Mouse (Mus musculus): ENCODE results near the gene Sf3a1. TPM values are rescaled to one million over a fixed set of nuclear protein-coding genes. Genes with fewer than 3 reads are reported as not detected.

The Sf3a1 gene
- total and polyA plus RNA-seq, 3 experiments, result 17.9 to 38.7 (median 37.2) TPM

DNA sequence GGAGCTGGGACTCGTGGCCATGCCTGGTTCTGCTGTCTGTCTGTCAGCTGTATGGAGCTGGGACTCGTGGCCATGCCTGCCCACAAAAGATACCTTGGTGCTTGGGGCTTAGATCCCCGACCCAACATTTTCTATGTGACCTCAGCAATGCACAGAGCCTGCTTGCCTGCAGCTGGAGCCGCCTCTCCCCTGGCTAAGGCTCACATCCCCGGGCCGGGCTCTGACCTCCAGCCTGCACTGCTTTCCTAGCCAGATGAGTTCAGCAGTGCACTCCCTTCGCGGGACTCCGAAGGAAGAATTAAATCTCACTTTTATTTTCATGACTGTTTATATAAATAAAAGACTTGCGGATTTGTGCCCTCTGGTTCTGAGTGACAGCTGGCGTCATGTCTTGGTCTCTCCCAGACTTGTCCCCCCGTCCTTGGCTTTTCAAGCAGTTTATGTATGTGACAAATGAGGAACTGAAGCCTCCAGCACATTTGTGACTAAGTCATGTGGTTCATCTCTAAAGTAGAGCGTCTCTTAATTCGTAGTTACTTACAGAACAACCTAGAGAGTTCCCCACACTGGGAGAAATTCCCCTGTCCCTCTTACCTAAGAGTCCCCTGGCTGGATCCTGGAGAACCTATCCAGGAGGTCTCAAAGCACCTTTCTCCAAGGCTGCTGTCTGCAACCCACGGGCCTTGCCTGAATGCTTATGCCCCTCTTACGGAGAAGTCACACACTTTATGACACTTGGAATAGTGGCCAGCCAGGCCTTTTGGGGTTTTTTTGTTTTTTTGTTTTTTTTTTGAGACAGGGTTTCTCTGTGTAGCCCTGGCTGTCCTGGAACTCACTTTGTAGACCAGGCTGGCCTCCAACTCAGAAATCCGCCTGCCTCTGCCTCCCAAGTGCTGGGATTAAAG is 62.1 kb downstream of the Sf3a1 start:
- WGBS, result 80% methylated on average over 17 of the region's 17 CpGs
- Histone ChIP-seq H3K27ac (no peak overlapping the region), H3K79me2 (replicated peaks; ENCODE audit: control insufficient read depth, insufficient read depth, low read length) (no peaks in the 10 kb centered on the region), H3K4me3 (no peak overlapping the region), H3K4me1 (ENCODE audit: control insufficient read depth, insufficient read depth, low read length) (peaks cover 2% of the 10 kb centered on the region), H3K36me3 (ENCODE audit: control insufficient read depth, insufficient read depth, low read length) (no peaks in the 10 kb centered on the region; the same call in 1 of the 2 replicates), H3K27me3 (ENCODE audit: control insufficient read depth, insufficient read depth, low read length) (no peaks in the 10 kb centered on the region), H3K9ac (ENCODE audit: low read depth, low read length) (no peak overlapping the region)
- no peak for DNase-seq
- TF ChIP-seq CTCF (IDR thresholded peaks at IDR 0.05) (no peak), EP300 (IDR thresholded peaks at IDR 0.05; ENCODE audit: insufficient read depth, low read depth, low read length) (no peak), POLR2A (IDR thresholded peaks at IDR 0.05; ENCODE audit: insufficient read depth, low read depth, low read length) (no peak)
- intact Hi-C loops (cut with DNase I), result no loop called here

DNA sequence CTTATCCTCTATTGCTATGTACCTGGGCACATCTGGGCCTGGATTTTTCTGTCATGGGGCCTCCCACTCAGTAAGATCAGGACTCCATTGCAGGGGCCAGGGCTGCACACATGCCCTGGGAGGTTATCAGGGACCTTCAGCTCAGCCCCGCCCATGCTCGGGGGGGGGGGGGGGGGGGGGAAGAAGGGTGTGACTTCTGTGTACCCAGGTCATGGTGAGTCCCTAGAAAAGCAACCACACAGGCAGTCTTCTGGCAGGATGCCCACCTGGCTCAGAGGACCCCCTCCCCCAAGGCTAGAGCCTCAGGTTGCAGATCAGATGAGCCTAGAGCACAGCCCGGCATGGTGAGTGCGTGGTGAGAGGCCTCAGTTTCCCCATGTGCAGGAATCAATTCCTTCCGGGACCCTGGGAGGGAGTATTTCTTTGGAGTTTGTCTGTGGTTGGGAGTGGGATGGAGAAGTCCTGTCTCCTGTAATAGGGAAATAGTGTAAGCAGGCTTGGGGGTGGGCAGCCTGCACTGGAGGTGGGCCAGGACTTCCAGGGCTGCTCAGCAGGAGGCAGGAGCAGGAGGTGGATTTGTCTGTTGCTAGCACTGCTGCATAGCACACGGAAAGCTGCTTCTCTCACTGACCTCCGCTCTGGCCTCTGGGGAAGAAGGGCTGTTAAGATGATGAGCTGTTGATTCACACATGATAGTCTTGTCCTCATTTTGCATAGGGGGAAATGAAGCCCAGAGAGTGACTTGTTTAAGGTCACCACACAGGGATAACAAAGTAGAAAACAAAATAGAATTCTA is 63.4 kb downstream of the Sf3a1 start:
- intact Hi-C loops (cut with DNase I), result no loop called here

GRCm38 (mm10) chr11:4224223-4224622 is 64.1 kb downstream of the Sf3a1 start:
- 64% methylated on average over 2 of the region's 2 CpGs for WGBS
- Histone ChIP-seq H3K4me1 (ENCODE audit: control insufficient read depth, insufficient read depth, low read length) (peaks cover 4% of the 10 kb centered on the region), H3K79me2 (replicated peaks; ENCODE audit: control insufficient read depth, insufficient read depth, low read length) (no peaks in the 10 kb centered on the region), H3K27ac (no peak overlapping the region), H3K4me3 (no peak overlapping the region), H3K27me3 (ENCODE audit: control insufficient read depth, insufficient read depth, low read length) (no peaks in the 10 kb centered on the region), H3K36me3 (ENCODE audit: control insufficient read depth, insufficient read depth, low read length) (no peaks in the 10 kb centered on the region), H3K9ac (ENCODE audit: low read depth, low read length) (no peak overlapping the region)
- intact Hi-C loops (cut with DNase I), result no loop called here
- no peak for DNase-seq
- TF ChIP-seq EP300 (IDR thresholded peaks at IDR 0.05; ENCODE audit: insufficient read depth, low read depth, low read length) (no peak), CTCF (IDR thresholded peaks at IDR 0.05) (no peak), POLR2A (IDR thresholded peaks at IDR 0.05; ENCODE audit: insufficient read depth, low read depth, low read length) (no peak)

More for the DNA sequence above, 63.4 kb downstream of the Sf3a1 start:
- no peaks in the 10 kb centered on the region for H3K79me2 ChIP-seq (replicated peaks; ENCODE audit: control insufficient read depth, insufficient read depth, low read length)
- no peak overlapping the region for H3K4me3 ChIP-seq
- no peak overlapping the region for H3K27ac ChIP-seq
- 43% methylated on average over 6 of the region's 7 CpGs for WGBS
- TF ChIP-seq CTCF (IDR thresholded peaks at IDR 0.05) (no peak), POLR2A (IDR thresholded peaks at IDR 0.05; ENCODE audit: insufficient read depth, low read depth, low read length) (no peak), EP300 (IDR thresholded peaks at IDR 0.05; ENCODE audit: insufficient read depth, low read depth, low read length) (no peak)
- peaks cover 2% of the 10 kb centered on the region for H3K4me1 ChIP-seq (ENCODE audit: control insufficient read depth, insufficient read depth, low read length)
- no peak for DNase-seq
- H3K9ac ChIP-seq (ENCODE audit: low read depth, low read length), result no peak overlapping the region
- H3K27me3 ChIP-seq (ENCODE audit: control insufficient read depth, insufficient read depth, low read length), result no peaks in the 10 kb centered on the region
- no peaks in the 10 kb centered on the region for H3K36me3 ChIP-seq (ENCODE audit: control insufficient read depth, insufficient read depth, low read length)

DNA sequence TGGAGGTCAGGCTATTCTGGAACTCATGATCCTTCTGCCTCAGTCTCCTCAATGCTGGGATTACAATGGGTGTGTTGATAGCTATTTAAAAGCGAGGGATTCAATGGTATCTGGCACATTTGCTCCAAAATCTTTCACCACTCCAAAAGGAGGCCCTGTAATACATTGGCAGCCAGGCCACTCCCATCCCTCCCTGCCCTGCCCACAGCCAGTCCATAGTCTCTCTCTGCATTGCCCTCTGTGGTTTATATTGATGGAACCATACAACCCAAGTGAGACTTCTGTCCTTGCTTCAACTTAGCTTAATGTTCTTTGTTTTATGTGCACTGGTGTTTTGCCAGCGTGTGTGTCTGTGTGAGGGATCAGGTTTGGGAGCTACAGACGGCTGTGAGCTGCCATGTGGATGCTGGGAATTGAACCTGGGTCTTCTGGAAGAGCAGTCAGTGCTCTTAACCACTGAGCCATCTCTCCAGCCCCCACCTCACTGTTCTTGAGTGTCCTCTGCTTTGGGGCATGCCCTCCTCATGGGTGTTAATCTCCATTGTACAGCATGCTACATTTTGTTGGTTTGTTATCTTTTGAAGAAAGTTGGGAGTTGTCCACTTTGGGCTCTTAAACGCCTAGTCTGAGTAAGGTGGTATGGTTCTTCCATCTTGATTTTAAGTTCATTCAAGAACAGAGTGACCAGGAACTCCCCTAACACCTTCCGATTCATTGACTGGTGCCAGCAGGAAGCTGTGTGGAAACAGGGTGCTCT is 66.6 kb downstream of the Sf3a1 start:
- WGBS, result 74% methylated on average over 5 of the region's 5 CpGs
- Histone ChIP-seq H3K36me3 (ENCODE audit: control insufficient read depth, insufficient read depth, low read length) (no peaks in the 10 kb centered on the region), H3K79me2 (replicated peaks; ENCODE audit: control insufficient read depth, insufficient read depth, low read length) (no peaks in the 10 kb centered on the region), H3K27me3 (ENCODE audit: control insufficient read depth, insufficient read depth, low read length) (no peaks in the 10 kb centered on the region), H3K4me3 (no peak overlapping the region), H3K9ac (ENCODE audit: low read depth, low read length) (no peak overlapping the region), H3K27ac (no peak overlapping the region), H3K4me1 (ENCODE audit: control insufficient read depth, insufficient read depth, low read length) (peaks cover 3% of the 10 kb centered on the region)
- DNase-seq, result no peak
- no peak for TF ChIP-seq CTCF (IDR thresholded peaks at IDR 0.05)
- no peak for TF ChIP-seq POLR2A (IDR thresholded peaks at IDR 0.05; ENCODE audit: insufficient read depth, low read depth, low read length)
- no peak for TF ChIP-seq EP300 (IDR thresholded peaks at IDR 0.05; ENCODE audit: insufficient read depth, low read depth, low read length)
- intact Hi-C loops (cut with DNase I), result no loop called here

DNA sequence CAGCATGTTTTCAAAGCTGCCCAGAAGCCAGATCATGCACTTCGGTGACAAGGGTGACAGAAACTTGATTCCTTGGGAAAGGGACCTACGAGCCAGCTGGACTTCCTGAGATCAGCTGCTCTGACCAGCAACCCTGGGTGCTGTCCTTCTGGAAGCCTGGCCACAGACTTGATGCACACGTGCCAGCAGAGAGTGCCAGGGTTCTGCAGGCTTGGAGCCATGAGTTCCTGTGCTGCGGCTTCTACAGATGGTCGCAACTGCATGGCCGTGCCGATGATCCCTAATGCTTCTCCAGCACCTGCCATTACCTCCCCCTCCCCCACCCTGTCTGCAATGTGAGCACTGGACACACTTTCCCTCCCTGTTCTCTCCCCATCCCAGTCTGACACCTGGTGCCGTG is 68.3 kb downstream of the Sf3a1 start:
- TF ChIP-seq CTCF (IDR thresholded peaks at IDR 0.05), result no peak
- no peak for TF ChIP-seq POLR2A (IDR thresholded peaks at IDR 0.05; ENCODE audit: insufficient read depth, low read depth, low read length)
- TF ChIP-seq EP300 (IDR thresholded peaks at IDR 0.05; ENCODE audit: insufficient read depth, low read depth, low read length), result no peak
- peaks cover 3% of the 10 kb centered on the region for H3K4me1 ChIP-seq (ENCODE audit: control insufficient read depth, insufficient read depth, low read length)
- no peak overlapping the region for H3K9ac ChIP-seq (ENCODE audit: low read depth, low read length)
- H3K27me3 ChIP-seq (ENCODE audit: control insufficient read depth, insufficient read depth, low read length), result no peaks in the 10 kb centered on the region
- 28% methylated on average over 8 of the region's 8 CpGs for WGBS
- no peak overlapping the region for H3K27ac ChIP-seq
- no peaks in the 10 kb centered on the region for H3K79me2 ChIP-seq (replicated peaks; ENCODE audit: control insufficient read depth, insufficient read depth, low read length)
- DNase-seq, result peak; percentile 54 to 72
- H3K36me3 ChIP-seq (ENCODE audit: control insufficient read depth, insufficient read depth, low read length), result no peaks in the 10 kb centered on the region
- H3K4me3 ChIP-seq, result no peak overlapping the region
- intact Hi-C loops (cut with DNase I), result no loop called here
